Mouse (Mus musculus): ENCODE results near the gene Chst12.

- TF ChIP-seq POLR2A (IDR thresholded peaks at IDR 0.05; ENCODE audit: extremely low read depth, insufficient read depth, low read length), result no peak
- TF ChIP-seq CTCF (IDR thresholded peaks at IDR 0.05; ENCODE audit: low read depth, low read length), result no peak
Observed at GRCm38 (mm10) chr5:140481458-140481857, 23.9 kb upstream of the Chst12 start.

Measured in liver, adult 2 months (tissue).